Mouse (Mus musculus) MEL (cell line): ENCODE results near the gene Cdc42ep4.

Experiments
- CTCF ChIP-seq, 3 experiments: IDR thresholded peaks in 2 of 3; conservative IDR thresholded peaks in 1 of 3; 2 replicates each; pipeline ENCODE4 v1.5.1; 2011 to 2012; ENCODE audit warnings: low read length in 3 of 3, low read depth in 2 of 3, mild to moderate bottlenecking in 2 of 3, improper control_type of control experiment in 1 of 3, inconsistent platforms in 1 of 3, mixed read lengths in 1 of 3, moderate library complexity in 1 of 3; ENCODE audit not compliant: control insufficient read depth in 1 of 3, insufficient read depth in 1 of 3, poor library complexity in 1 of 3, severe bottlenecking in 1 of 3
- E2F4 ChIP-seq: IDR thresholded peaks from 2 replicates; pipeline ENCODE4 v1.6.1; 2011; ENCODE audit warnings: low read depth, low read length, improper control_type of control experiment, borderline replicate concordance
- EP300 ChIP-seq, 2 experiments: IDR thresholded peaks; 2 replicates each; pipeline ENCODE4 v1.6.1; 2011; ENCODE audit warnings: improper control_type of control experiment in 2 of 2, low read length in 2 of 2, low read depth in 1 of 2, mild to moderate bottlenecking in 1 of 2
- ETS1 ChIP-seq: IDR thresholded peaks from 2 replicates; pipeline ENCODE4 v1.6.1; 2012; ENCODE audit warnings: low read depth, mild to moderate bottlenecking, inconsistent platforms, low read length, improper control_type of control experiment, moderate library complexity
- GATA1 ChIP-seq: IDR thresholded peaks from 2 replicates; pipeline ENCODE4 v1.6.1; 2011; ENCODE audit warnings: low read depth, low read length, improper control_type of control experiment
- MAZ ChIP-seq: IDR thresholded peaks from 2 replicates; pipeline ENCODE4 v1.6.1; 2012; ENCODE audit warnings: low read depth, mild to moderate bottlenecking, inconsistent platforms, low read length, improper control_type of control experiment
- MXI1 ChIP-seq: IDR thresholded peaks from 2 replicates; pipeline ENCODE4 v1.6.1; 2011; ENCODE audit warnings: mild to moderate bottlenecking, low read depth, low read length, improper control_type of control experiment
- NELFE ChIP-seq: IDR thresholded peaks from 2 replicates; pipeline ENCODE4 v1.6.1; 2011; ENCODE audit warnings: low read depth, low read length, improper control_type of control experiment
- POLR2A ChIP-seq, 2 experiments: IDR thresholded peaks; 2 replicates each; pipeline ENCODE4 v1.6.1; 2011 to 2012; ENCODE audit warnings: low read length in 2 of 2, mild to moderate bottlenecking in 2 of 2, control low read depth in 1 of 2, improper control_type of control experiment in 1 of 2, low read depth in 1 of 2, moderate library complexity in 1 of 2; ENCODE audit not compliant: control insufficient read depth in 1 of 2, insufficient read depth in 1 of 2, poor library complexity in 1 of 2
- TAL1 ChIP-seq: IDR thresholded peaks from 2 replicates; pipeline ENCODE4 v1.6.1; 2012; ENCODE audit warnings: mild to moderate bottlenecking, inconsistent platforms, low read length, moderate library complexity, mixed read lengths
- TCF12 ChIP-seq: IDR thresholded peaks from 2 replicates; pipeline ENCODE4 v1.6.1; 2014; ENCODE audit warnings: low read depth, mild to moderate bottlenecking, inconsistent platforms, low read length, improper control_type of control experiment, moderate library complexity
- USF2 ChIP-seq, 2 experiments: IDR thresholded peaks; 2 replicates each; pipeline ENCODE4 v1.6.1; 2011 to 2012; ENCODE audit warnings: improper control_type of control experiment in 2 of 2, low read length in 2 of 2, borderline replicate concordance in 1 of 2, inconsistent platforms in 1 of 2, low read depth in 1 of 2, mild to moderate bottlenecking in 1 of 2; ENCODE audit not compliant: insufficient read depth in 1 of 2
- ZKSCAN1 ChIP-seq: IDR thresholded peaks from 2 replicates; pipeline ENCODE4 v1.6.1; 2012; ENCODE audit warnings: low read depth, mild to moderate bottlenecking, inconsistent platforms, low read length, improper control_type of control experiment, moderate library complexity

DNA sequence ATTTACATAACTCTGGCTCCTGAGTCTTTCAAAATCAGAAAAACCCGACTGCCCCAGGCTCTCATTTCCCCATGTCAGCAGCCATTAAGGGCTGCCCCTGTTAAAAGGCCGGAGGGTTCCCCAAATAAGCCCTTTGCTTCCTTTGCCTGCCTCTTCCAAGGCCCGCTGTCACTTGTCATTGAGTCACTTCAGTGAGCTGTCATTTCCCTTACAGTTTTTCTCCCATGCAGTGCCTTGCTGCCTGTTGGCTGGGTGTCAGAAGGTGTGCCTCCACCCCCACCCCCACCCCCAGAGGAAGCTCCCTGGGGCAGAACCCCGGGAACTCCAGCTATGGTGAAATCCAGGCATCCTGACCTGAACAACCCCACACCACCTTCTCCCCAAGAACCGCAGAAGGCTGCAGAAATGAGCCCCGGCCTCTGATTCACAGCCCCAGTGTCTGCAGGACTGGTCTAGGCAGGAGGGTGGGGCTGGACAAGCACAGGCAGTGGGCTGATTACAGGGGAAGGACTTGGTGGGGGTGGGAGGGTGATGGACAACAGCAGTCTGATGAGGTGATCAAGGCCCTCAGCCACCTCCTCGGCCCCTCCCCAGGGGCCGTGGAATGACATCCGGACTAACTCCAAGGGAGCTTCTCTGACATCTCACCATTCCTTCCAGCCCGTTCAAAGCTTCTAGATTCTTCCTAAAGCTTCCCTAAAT, 14.8 kb upstream of the Cdc42ep4 start:
- no peak for TF ChIP-seq E2F4
- no peak for TF ChIP-seq TCF12
- TF ChIP-seq EP300 (IDR thresholded peaks at IDR 0.05; ENCODE audit: low read depth in 1 of 2, low read length in 2 of 2), result no peak
- TF ChIP-seq NELFE, result no peak
- no peak for TF ChIP-seq POLR2A (IDR thresholded peaks at IDR 0.05; ENCODE audit: control insufficient read depth in 1 of 2, insufficient read depth in 1 of 2, low read depth in 1 of 2, low read length in 2 of 2, poor library complexity in 1 of 2)
- TF ChIP-seq ZKSCAN1, result no peak
- TF ChIP-seq CTCF (IDR thresholded peaks at IDR 0.05 in 2 of 3, conservative IDR thresholded peaks at IDR 0.05 in 1 of 3; ENCODE audit: control insufficient read depth in 1 of 3, insufficient read depth in 1 of 3, low read depth in 2 of 3, low read length in 3 of 3, poor library complexity in 1 of 3, severe bottlenecking in 1 of 3), result no peak
- TF ChIP-seq ETS1, result no peak
- no peak for TF ChIP-seq GATA1
- TF ChIP-seq MXI1, result no peak
- no peak for TF ChIP-seq MAZ
- TF ChIP-seq USF2 (IDR thresholded peaks at IDR 0.05; ENCODE audit: borderline replicate concordance in 1 of 2, insufficient read depth in 1 of 2, low read depth in 1 of 2, low read length in 2 of 2), result no peak
- TF ChIP-seq TAL1, result no peak
